Mouse (Mus musculus) heart, adult 9 months (tissue): ENCODE measurements around the gene Asah2.
"Not testable (repeated sequence)": the region's sequence is repeated elsewhere in the genome, so short reads cannot be mapped to it uniquely, and the experiment has no call there.

Experiments
- DNase-seq, 2 experiments: peaks; one replicate each; pipeline ENCODE4 v3.0.0; 2022; ENCODE audit warnings: low spot score in 2 of 2

Gene Asah2

DNA sequence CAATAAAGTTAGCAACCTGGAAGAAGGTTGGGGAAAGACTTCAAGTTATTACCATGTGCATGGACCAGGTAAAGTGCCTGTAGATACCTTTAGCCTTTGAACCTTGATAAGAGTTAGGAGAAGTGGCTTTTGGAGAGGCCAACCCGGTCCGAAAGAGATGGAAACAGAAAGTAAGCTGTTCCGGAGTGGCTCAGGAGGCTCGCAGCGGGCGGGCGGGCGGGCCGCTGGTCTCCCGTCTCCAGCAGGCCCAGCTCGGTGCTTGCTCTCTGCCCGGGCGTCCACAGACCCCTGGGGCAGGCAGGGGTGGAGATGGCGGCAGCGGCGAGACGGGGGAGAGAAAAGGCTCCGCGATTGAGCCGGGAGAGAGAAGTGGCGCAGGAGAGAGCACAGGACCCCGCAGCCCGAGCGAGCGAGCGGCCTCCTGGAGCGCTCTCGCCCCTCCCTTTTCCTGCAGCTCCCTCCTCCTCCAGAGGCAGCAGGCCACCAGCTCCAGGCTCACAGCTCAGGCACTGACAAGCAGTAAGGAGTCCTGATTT lies at the start of gene Asah2:
TSS of gene Asah2 (minus strand) at position 441 of the 536 bp plus-strand sequence.
- DNase-seq, result peak; percentile 84 to 85

DNA sequence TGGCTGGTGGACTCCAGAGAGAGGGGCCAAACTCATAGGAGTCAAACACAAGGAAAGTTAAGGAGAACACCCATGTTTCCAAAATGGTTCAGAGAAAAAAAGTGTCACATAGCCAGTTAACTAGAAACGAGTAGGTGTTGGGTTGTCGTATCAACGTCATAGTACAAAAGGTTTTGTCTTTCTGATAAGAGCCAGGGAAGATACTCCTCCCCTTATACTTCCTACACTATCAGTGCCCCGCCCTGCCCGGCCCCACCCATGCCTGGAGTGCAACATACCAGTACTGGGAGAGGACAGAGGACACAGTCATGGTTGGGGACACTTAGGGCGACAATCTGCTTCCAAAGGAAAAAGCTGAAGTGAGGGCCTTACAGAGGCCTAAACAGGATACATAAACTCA lies 49.0 kb upstream of the Asah2 start:
- DNase-seq, result no peak

DNA sequence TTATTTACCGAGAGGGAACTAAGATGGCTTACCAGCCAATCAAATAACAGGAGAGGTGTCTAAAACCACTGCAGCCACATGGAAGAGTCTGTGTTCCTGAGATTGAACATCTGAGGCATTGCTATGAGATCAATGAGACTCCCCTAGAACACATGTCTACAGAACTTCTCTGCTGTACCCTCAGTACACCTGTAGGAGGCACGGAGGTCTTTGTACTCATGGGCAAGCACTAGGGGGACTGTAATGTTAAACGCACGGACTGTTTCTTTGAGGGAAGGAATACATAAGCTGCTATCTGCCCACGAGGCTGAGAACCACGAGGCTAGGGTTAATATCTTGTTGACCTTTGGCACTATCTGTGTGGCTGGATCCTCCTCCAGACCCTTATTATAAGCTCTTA lies 44.5 kb upstream of the Asah2 start:
- DNase-seq, result no peak

DNA sequence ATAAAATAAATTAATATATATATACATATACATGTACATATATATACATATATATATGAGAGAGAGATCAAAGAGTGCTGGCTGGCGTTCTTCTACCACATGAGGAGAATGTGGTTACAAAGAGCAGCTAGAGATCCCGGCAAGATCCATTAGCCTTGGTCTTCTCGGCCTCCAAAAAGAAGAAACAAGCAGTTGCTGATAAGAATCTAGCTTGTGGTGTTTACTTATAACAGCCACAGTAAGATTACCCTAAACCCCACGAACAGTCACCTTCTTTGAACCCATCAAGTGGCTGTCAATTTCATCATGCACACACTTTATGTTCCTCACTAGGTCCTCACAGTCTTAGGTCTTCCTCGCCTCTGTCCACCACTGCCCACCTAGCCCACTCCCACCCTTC lies 40.7 kb upstream of the Asah2 start:
- DNase-seq, result no peak

DNA sequence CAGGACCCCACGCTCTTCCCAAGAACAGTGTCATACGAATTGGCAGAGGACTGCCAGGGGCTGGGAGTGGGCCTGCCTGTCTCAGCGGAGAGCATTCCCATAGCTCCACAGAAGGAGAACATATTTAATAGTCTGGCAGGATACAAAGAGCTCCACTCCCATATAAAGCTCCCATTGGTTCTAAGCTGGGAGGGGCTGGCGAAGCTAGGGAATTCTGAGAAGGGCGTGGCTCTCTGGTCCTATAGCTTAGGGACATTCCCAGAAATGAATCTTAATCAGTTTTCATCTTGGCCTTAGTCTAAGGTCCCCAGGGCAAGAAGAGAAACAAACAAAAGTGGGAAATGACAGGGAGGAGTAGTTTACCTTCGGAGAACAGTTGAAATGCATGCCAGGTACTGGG lies 34.4 kb upstream of the Asah2 start:
- peak in 1 of 2 experiments; percentile 20 for DNase-seq

DNA sequence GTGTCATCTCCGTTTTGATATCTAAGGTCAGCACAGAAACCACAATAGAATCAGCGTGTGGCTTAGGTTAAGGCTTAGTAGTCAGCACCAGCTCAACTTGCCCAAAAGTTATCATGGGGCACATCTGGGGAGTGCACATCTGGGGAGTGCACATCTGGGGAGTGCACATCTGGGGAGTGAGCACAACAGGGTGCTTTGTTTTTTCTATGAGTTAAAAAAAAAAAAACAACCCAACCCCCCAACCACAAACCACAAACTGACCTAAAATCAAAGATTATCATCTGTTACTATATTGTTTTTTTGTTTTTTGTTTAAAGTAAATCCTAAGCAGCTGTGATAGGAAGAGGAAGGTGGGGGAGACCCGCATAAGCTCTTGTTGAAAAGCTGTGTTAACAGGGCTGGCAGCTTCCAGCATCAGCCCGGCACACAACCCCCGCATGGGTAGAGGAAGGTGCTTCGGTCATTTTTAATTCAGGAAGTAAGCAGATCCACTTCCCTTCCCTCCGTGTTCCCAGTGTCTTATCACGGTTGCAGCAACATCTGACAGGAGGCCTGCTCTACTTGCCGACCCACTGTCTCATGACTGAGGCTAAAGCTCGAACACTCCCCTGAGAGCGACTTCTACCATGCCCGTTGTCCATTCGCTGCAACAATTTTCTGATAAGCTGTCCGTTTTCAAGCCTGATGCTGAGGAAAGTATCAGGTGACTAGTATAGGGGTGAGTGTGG lies 30.5 kb upstream of the Asah2 start:
- peak in 1 of 2 experiments; percentile 21 for DNase-seq

DNA sequence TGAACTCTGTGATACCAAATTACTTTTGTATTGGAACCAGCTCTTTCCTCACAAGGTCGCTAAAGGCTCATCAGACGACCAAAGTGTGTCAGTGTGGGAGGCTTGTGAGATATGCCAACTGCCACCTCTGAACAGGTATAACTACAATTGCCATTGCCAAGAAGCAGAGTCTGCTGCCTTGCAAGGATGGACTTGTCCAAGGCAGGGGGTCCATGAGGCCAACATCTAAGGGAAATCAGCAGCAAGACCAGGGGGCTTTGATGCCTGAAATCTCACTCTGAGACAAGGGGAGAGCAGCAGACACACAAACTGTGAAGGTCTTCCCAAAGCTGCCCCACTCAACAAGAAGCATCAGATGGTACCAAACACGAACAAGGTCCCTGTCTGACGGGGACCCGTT lies 29.9 kb upstream of the Asah2 start:
- DNase-seq, result no peak

DNA sequence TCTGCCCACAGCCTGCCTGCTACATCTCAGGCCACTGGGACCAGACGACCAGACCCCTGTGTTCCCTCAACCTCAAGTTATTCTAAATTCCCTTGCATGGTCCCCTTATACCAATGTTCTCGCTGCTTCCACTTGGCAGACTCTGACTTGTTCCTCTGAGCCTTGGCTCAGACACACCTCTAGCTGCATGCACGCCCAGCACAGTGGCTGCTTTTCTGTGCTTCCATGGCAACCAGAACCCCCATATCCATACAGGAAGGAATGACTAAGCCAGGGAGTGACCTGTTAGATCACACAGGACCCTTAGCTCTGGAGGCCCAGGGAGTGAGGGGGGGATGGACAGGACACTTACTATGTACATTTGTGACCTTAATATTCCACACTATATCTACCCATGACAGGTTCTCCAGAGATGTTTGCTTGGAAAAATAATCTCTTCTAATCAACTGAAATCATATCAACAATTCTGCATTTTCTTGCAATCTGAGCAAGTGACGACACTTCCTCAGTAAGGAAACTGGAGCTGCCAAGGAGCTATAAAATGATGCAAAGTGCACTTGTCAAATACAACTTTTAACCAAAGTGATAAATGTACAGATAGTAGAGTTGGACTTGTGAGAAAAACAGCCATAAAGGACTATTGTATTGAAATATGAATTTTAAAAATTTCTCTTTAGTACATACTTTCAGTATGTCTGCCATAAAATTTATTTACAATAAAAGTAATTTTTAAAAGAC lies 29.0 kb upstream of the Asah2 start:
- DNase-seq, result peak; percentile 63 to 67

DNA sequence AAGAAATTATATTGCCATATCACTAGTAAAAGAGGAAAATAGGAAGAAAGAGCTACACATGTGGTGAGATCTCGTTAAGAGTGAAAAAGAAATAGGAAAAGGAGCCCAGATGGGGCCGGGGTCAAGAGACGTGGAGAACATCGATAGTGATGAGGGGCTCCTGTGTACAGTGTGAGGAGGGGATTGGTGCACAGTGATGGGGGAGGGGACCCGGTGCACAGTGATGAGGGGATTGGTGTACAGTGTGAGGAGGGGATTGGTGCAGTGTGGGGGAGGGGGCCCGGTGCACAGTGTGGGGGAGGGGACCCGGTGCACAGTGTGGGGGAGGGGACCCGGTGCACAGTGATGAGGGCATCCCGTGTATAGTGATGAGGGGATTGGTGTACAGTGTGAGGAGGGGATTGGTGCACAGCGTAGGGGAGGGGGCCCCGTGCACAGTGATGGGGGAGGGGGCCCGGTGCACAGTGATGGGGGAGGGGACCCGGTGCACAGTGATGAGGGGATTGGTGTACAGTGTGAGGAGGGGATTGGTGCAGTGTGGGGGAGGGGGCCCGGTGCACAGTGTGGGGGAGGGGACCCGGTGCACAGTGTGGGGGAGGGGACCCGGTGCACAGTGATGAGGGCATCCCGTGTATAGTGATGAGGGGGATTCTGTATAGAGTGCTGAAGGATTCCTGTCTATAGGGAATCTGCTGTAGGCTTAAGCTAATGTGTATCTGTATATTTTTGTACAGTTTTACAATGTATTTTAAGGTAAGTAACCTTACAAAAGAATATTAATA lies 23.9 kb upstream of the Asah2 start:
- DNase-seq, result not testable (repeated sequence)

DNA sequence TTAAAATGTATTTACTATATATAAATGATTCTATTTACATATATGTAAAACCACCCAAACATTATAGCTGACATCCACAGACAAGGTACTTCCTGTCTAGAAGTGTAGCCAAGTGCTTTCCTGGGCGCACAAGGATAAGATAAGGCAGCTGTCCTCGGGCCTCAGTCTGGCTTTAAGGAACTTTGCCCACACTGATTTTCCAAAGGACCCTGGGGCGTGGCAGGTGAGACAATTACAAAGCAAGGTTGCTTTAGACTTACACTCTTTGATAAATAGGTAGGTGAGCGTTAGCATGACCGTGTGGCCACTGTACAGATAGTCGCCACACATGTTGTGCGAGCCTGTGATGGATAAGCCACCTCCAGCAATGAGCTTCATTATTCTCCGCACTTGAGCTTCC lies 21.3 kb upstream of the Asah2 start:
- no peak for DNase-seq

DNA sequence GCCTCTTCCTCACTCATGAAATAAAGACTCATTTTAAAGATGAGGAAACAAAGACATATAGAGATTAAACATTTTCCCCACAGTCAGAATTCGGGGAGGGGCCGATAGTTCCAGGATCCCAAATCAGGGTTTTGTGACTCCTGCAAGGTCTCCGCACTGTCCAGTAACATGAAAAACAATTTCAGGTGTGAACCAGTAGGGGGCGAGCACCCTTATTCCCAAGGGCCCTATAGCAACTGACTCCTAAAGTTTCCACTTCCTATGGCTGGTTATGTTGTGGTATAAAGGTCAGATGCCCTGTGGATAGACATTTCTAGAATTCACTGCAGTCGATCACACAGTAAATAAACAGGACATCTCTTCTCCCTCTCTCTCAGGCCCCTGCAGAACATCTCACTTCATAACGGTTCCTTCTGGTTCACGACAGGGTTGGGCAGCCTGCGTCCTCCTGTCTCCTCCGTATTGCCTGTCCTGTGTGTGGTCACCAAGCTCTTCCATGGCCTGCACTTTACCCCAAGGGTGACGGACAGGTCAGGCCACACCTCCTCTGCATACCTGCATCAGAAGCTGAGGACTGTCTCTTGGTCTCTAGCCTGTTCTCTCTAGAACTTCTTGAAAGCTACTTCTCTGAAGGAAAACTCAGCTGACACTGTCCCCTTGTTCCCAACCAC lies 19.3 kb upstream of the Asah2 start:
- no peak for DNase-seq

DNA sequence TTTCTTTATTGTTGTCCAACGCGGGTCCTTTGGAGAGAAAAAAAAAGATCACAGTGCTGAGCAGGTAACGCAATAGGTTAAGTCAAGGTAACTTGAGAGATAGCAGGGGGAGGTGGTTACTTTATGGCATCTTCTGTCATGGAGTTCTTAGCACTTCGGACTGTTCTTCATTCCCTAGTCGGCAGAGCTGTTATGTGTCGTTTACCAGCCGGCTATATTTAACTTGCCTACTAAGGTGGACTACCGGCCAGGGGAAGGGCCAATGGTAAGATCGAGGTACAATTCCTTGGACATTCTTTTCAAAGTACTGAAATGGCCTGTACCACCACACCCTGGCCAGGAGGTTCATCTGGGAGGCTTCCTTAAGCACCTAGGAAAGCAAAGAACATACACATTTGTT lies 16.1 kb upstream of the Asah2 start:
- no peak for DNase-seq

DNA sequence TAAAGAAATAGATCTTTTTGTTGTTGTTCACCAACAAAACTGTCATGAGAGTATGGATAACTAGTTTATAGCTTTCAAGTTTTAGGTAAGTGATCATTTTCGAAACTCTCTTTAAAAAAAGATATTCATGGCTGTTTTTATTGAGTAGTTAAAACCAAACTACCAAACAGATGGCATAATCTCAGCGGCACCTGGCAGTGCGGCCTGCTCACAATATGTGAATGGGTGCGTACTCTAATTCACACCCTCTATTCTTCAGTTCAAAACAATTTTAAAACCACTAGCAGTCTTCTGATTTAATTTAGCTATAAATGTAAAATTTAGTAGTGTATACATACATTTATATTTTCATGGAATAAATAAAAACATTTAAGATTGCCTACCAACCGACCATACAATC lies 15.2 kb upstream of the Asah2 start:
- no peak for DNase-seq

DNA sequence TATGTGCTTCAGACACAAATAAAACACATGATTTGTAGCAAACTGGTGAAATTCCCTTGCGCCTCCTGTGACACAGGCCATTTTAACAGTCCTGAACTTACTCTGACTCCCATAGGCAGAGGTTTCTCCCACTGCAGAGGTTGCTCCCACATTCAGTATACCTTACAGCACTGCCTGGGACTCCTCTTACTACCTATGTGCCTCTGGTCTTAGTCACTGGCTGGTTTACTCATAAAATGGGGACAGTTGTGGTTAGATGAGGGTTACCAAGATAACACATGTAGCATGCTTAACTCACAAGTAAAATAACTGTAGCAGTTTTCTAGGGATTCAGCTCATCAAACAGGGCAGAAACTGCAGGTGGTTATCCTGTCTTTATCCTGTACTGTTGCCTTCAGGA lies 12.8 kb upstream of the Asah2 start:
- no peak for DNase-seq

DNA sequence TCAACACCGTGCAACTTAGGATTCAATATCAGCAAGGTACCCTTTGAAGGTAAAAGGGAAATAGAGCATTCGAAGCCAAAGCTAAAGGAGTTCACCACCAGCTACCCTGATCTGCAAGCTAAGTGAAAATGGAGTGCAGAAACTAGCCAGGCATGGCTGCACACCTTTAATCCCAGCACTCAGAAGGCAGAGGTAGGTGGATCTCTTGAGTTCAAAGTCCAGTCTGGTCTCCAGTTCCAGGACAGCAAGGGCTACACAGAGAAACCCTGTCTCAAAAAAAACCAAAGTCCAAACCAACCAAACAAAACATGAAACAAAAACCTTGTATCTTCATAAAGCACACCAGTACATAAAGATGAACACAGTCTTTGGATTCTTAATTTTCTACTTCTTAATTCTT lies 11.7 kb upstream of the Asah2 start:
- no peak for DNase-seq

DNA sequence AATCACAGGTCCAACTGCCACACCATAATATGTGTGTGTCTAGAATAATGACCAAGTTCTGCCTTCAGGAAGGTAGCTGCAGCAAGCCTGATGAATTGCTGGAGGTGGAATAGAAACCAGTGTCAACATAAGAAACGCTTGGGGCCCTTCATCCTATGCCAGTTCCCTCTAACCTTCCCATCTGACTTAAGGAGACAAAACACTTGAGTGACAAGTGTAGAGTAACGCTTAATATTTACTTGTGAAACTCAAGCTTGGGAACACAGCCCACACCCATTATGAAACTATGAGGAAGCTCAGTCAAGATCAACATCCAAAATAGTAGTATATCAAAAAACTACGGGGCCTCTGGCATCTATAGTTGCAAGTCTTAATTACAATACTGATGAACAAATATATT lies 10.5 kb upstream of the Asah2 start:
- no peak for DNase-seq

DNA sequence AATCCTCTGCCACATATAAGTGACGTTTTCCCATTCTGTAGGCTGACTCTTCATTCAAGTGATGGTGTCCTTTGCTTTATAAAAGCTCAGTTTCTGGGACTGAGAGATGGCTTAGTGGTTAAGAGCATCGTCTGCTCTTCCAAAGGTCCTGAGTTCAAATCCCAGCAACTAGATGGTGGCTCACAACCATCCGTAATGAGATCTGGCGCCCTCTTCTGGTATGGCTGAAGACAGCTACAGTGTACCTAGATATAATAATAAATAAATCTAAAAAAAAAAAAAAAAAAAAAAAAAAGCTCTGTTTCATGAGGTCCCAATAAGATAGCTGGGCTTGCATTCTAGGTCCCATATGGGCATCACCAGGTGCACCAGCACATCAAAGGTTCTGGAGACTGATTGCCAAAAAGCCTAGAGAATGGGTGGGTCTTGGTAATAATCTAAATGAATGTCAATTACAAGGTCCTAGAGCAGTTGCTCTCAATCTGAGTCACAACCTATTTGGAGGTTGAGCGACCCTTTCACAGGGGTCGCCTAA lies 9.5 kb upstream of the Asah2 start:
- no peak for DNase-seq

DNA sequence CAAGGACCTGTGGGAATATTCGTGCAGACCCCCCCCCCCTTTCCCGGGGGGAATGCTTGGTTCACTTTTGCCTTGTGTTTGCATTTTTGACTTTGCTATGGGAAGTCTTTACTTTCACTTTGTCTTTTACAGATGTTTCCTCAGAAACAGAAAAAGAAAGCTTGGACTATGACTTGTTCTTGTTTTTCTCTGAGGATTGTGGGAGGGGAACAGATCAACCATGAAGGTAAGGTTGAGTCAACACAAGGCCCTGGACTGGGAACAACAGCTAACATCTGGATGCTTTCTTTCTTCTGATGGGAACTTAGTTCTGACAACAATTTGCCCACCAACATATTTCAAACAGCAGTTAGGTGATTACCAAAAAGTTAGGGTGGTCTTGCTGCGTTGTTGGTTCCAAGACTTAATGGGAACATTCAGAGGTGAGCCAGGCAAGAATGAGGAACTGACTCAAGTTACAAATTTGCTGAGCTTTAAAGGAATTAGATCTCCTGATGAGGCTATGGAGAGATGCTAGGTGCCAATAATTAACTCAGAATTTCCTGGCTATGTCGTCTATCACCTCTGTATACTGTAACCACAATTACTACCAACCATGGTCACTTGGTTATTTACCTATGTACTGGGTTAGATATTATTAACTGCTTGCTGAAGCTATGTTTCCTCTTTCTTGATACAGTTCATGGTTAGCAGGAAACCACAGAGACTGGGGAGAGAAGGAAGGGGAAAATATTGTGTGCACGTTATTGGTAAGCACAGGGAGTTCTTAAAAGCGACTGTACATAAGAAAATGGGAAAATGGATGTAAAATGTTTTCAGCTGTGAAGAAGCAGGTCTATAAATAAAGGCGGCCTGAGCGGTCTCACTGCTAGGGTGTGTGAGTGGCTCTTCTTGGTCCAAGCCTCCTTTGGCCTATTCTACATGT lies 4.1 kb upstream of the Asah2 start:
- DNase-seq, result no peak

DNA sequence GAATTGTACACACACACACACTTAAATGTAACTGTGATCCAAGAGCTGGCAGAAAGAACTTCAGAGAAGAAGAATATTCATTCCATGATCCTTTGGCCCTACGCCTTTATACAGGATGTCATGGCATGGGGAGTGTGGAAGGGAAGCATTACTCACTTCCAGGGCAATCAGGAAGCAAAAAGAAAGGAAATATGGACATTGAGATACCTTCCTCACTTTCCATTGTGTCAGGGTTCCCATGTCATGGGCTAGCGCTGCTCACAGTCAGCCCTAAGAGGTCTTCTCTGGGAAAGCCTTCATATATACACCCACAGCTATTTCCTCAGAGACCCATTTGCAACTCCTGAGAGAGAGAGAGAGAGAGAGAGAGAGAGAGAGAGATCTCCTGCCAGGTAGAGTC lies 1.3 kb downstream of the Asah2 start:
- DNase-seq, result peak; percentile 15 to 27

DNA sequence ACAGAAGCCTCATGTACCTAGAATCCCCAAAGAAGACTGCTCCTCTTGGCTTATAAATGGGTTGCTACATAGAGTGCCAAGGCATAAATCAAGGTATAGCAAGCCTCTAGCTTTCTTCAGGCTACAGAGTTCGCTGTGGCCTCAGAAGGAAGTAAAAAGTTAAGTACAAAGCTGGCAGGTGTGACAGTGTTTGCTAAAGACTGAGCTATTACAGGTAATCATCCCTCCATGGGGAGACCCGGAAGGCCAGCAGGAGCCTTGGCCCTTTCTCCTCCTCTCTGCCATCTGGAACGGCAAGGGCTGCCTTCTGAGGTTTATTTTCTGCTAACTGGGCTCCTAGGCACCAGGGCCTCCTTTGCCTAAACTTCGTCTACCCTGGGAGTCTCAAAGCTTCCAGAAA lies 3.8 kb downstream of the Asah2 start:
- DNase-seq, result no peak

DNA sequence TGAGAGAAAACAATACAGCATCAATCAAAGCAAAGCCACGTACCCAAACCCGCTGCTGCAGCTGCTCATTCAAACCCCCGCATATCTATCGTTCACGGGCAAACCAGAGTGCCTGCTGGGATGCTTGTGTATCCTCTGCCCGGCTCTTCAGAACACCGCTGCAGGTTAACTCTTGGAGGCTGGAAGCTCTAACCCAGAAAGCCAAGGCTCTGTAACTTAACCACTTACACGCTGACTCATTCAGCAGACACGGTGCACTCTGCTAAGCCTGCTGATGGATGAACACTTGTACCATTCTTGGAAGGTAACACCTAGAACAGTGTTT lies 5.1 kb downstream of the Asah2 start:
- DNase-seq, result no peak
